Mouse (Mus musculus) C2C12 (cell line): ENCODE measurements around the gene Nr5a2. TPM values are rescaled to one million over a fixed set of nuclear protein-coding genes. Genes with fewer than 3 reads are reported as not detected.

Experiments
- H3K27me3 ChIP-seq: one replicate; pipeline ENCODE4 v1.6.1; 2011; ENCODE audit not compliant: control insufficient read depth, insufficient read depth, insufficient read length
- H3K36me3 ChIP-seq: one replicate; pipeline ENCODE4 v1.6.1; 2011; ENCODE audit not compliant: control insufficient read depth, insufficient read depth
- H3K4me3 ChIP-seq: one replicate; pipeline ENCODE4 v1.5.1; 2011; ENCODE audit warnings: mild to moderate bottlenecking, control low read depth; ENCODE audit not compliant: poor library complexity, insufficient read depth, severe bottlenecking
- H3K79me2 ChIP-seq: one replicate; pipeline ENCODE4 v1.6.1; 2011; ENCODE audit not compliant: control insufficient read depth, insufficient read depth
- H3K79me3 ChIP-seq: one replicate; pipeline ENCODE4 v1.6.1; 2011; ENCODE audit warnings: low read depth, control low read depth
- H3ac ChIP-seq: one replicate; pipeline ENCODE3; 2011; ENCODE audit warnings: low read depth; ENCODE audit not compliant: control insufficient read depth, insufficient read length
- CEBPB ChIP-seq: IDR thresholded peaks from one replicate; pipeline ENCODE4 v1.6.1; 2011; ENCODE audit warnings: low read depth, mild to moderate bottlenecking, control low read depth, moderate library complexity
- CTCF ChIP-seq: IDR thresholded peaks from one replicate; pipeline ENCODE4 v1.5.1; 2011; ENCODE audit not compliant: control insufficient read depth, insufficient read depth, insufficient read length
- FOSL1 ChIP-seq: IDR thresholded peaks from one replicate; pipeline ENCODE4 v1.8.0; 2011; ENCODE audit warnings: mild to moderate bottlenecking, low read length; ENCODE audit not compliant: poor library complexity, insufficient read depth, severe bottlenecking
- MAX ChIP-seq: IDR thresholded peaks from one replicate; pipeline ENCODE4 v1.6.1; 2011; ENCODE audit warnings: mild to moderate bottlenecking, control low read depth
- MYOD1 ChIP-seq: IDR thresholded peaks from one replicate; pipeline ENCODE4 v1.6.1; 2011; ENCODE audit warnings: low read depth; ENCODE audit not compliant: control insufficient read depth, insufficient read length
- MYOG ChIP-seq: IDR thresholded peaks from one replicate; pipeline ENCODE4 v1.6.1; 2011; ENCODE audit not compliant: control insufficient read depth, insufficient read length; ENCODE audit errors: extremely low read depth
- USF1 ChIP-seq: IDR thresholded peaks from one replicate; pipeline ENCODE4 v1.6.1; 2011; ENCODE audit warnings: low read depth, mild to moderate bottlenecking, control low read depth, moderate library complexity
- polyA plus RNA-seq: library from polyadenylated mRNA; unstranded; fragments of >200 nt; fragmentation: generic; extraction: Trizol; gene quantifications from one replicate; pipeline ENCODE4 v1.2.1, GENCODE M21; 2012; ENCODE audit warnings: missing spikeins

The Nr5a2 gene
- polyA plus RNA-seq, 1 experiment: not detected

DNA sequence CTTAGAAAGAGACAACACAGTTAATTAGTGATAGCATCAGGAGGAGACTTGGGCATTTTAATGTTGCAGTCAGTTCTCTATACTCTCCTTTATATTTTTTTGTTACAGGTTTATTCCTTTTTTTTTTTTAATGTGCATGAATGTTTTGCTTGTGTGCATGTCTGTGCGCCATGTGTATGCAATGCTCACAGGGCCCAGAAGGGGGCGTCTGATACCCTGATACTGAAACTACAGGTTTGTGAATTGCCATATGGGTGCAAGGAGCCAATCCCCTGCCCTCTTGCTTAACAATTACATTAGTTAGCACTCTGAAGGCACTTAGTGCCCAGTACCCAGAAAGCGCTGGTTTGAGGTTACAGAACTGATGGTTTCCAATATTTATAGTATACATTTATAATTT lies 104.1 kb downstream of the Nr5a2 start:
- H3K4me3 ChIP-seq: no peak overlapping the region
- no peaks in the 10 kb centered on the region for H3K27me3 ChIP-seq
- H3K79me2 ChIP-seq: no peaks in the 10 kb centered on the region
- H3ac ChIP-seq: no peak overlapping the region
- TF ChIP-seq MYOD1: no peak
- no peak for TF ChIP-seq MYOG
- TF ChIP-seq CEBPB: no peak
- no peak for TF ChIP-seq USF1
- no peak for TF ChIP-seq MAX
- TF ChIP-seq FOSL1: no peak
- TF ChIP-seq CTCF: no peak
- no peaks in the 10 kb centered on the region for H3K79me3 ChIP-seq
- no peaks in the 10 kb centered on the region for H3K36me3 ChIP-seq

DNA sequence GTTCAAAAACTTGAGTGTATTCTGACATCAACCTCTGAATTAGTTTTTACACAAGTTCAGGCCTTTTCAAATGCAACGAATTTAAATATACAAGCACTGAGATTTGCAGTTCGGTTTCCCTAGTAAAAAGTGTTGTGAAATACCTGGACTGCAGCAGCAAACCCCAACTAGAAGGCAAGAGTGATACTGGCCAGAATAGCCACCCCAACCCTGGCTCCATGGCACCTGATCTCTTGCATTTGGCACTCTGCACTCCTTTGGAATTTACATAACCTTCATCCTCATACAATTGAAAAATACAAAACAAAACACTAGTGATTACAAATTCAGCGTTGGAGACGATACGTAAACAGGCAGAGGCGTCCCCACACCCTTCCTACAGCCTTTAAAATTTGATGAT lies 111.5 kb downstream of the Nr5a2 start:
- TF ChIP-seq MYOG: no peak
- Histone ChIP-seq H3K4me3 (no peak overlapping the region), H3K79me3 (no peaks in the 10 kb centered on the region), H3K27me3 (no peaks in the 10 kb centered on the region), H3K79me2 (no peaks in the 10 kb centered on the region), H3ac (no peak overlapping the region), H3K36me3 (no peaks in the 10 kb centered on the region)

DNA sequence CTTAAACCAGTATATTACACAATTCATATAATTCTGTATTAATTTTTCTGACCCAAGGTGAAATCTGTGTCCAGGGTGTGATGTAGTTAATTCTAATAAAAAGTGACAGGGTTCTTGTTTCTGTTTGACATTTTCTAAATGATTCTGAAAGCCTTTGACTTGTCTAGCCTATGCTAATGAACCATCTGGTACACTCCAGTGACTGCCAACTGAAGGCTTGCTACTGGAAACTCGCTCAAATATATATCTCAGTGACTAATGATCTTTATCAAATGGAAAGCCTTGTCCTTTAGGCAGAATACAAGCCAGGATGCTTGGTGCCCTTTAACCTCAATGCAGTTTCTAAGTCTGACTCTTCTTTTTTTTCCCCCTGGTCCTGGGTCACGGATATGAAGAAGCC lies 114.2 kb downstream of the Nr5a2 start:
- TF ChIP-seq USF1 (no peak), FOSL1 (no peak), MYOD1 (no peak), MAX (no peak), CTCF (no peak), MYOG (no peak), CEBPB (no peak)
- H3K36me3 ChIP-seq: no peaks in the 10 kb centered on the region

DNA sequence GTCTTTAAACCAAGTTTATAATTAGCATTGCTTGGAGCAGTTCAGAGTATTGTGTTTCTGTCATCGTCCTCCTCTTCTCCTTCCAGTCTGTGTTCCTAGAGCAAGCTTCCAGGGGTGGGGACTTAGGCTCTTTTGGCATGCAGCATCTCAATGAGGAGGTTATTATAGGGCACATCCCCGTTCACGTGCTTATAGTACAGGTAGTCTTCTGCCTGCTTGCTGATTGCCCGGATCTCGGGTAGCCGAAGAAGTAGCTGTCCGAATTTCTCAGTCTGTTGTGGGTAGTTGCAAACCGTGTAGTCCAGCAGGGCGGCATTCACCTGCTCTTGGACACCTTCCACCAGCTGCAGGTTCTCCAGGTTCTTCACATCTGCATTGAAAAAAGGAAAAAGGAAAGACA lies 114.9 kb downstream of the Nr5a2 start:
- H3K36me3 ChIP-seq: no peaks in the 10 kb centered on the region
- no peaks in the 10 kb centered on the region for H3K79me2 ChIP-seq
- H3K27me3 ChIP-seq: no peaks in the 10 kb centered on the region
- H3K79me3 ChIP-seq: no peaks in the 10 kb centered on the region
- TF ChIP-seq MYOD1 (no peak), USF1 (no peak), MAX (no peak), MYOG (no peak), CTCF (no peak), CEBPB (no peak), FOSL1 (no peak)
- no peak overlapping the region for H3K4me3 ChIP-seq
- no peak overlapping the region for H3ac ChIP-seq

More for the DNA sequence above, 114.2 kb downstream of the Nr5a2 start:
- Histone ChIP-seq H3K4me3 (no peak overlapping the region), H3ac (no peak overlapping the region), H3K27me3 (no peaks in the 10 kb centered on the region), H3K79me3 (no peaks in the 10 kb centered on the region), H3K79me2 (no peaks in the 10 kb centered on the region)

DNA sequence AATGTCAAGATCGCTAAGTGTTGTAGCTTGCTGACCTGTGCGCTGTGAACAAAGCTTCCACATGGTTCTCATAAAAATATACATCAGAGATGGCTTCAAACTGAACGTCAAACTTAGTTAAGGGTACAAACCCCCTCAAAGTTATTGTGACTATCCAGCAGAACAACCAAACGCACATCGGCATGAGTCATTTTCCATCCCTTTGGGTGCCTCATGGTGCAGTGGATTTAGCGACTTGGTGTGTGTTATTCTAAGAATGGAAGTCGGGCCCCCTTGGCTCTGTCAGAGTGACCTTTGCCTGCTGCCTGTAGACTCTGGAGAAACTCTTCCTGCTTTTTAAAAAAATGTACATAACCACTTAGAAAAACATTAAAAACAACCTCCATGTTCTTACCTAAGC lies 119.7 kb downstream of the Nr5a2 start:
- H3ac ChIP-seq: no peak overlapping the region
- no peak overlapping the region for H3K4me3 ChIP-seq
- TF ChIP-seq MYOG (no peak), CEBPB (no peak), MAX (no peak), FOSL1 (no peak)
- no peaks in the 10 kb centered on the region for H3K27me3 ChIP-seq
- H3K79me3 ChIP-seq: no peaks in the 10 kb centered on the region
- H3K36me3 ChIP-seq: no peaks in the 10 kb centered on the region
- no peaks in the 10 kb centered on the region for H3K79me2 ChIP-seq

DNA sequence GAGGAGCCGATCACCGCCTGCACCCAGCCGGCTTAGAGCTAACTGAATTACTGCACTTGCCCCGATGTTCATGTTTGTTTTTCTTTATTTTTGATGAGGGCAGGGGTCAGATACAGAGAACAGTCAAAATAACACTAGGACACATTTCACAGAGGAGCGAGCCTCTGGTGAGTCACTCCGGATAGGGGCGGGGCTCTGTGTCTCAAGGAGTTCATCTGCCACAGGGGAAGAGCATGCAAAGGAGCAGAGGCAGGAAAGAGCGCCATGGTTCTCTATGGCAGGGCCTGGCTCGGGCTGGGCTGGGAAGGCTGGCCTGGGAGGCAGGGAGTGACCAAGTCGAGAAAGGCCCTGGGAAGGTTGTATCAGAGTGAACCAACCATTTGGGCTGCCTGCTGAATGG lies 121.0 kb downstream of the Nr5a2 start:
- no peak for TF ChIP-seq MYOD1
- no peak for TF ChIP-seq MYOG
- no peak for TF ChIP-seq USF1
- TF ChIP-seq CEBPB: no peak
- no peak for TF ChIP-seq MAX
- no peak for TF ChIP-seq FOSL1
- TF ChIP-seq CTCF: no peak
- no peaks in the 10 kb centered on the region for H3K79me2 ChIP-seq
- H3K4me3 ChIP-seq: no peak overlapping the region
- H3K27me3 ChIP-seq: no peaks in the 10 kb centered on the region
- no peak overlapping the region for H3ac ChIP-seq
- H3K79me3 ChIP-seq: no peaks in the 10 kb centered on the region
- H3K36me3 ChIP-seq: no peaks in the 10 kb centered on the region
